In genomic region chr13:45701296-45701790, GRCm38 (mm10) we compare ENCODE assay signal across 12 mouse cellular contexts.
"Had no signal": no experiment of that assay in that cellular context is flagged by ENCODE, and none has a peak within 500 bp of the region (broad histone marks: within the 10 kb centered on the region; RNA-seq: fewer than 3 reads in every experiment).

No protein-coding gene starts in this region.

- H3K36me3 ChIP-seq: lung, embryonic 15.5 days; midbrain, embryonic 15.5 days had no signal

- H3K27ac ChIP-seq: limb, embryonic 12.5 days; liver, embryonic 13.5 days; lung, embryonic 15.5 days; macrophage; midbrain, embryonic 15.5 days; neural tube, embryonic 12.5 days; stomach, postnatal 0 days had no signal

- DNase-seq: liver; liver, embryonic 13.5 days; liver, postnatal 0 days; lung, postnatal 14 days; thymus, postnatal 4 days had no signal

- H3K27me3 ChIP-seq: limb, embryonic 12.5 days; liver, embryonic 13.5 days; lung, embryonic 15.5 days; megakaryocyte, embryonic 14.5 days; midbrain, embryonic 15.5 days; neural tube, embryonic 12.5 days had no signal

- H3K4me1 ChIP-seq: liver, embryonic 13.5 days; midbrain, embryonic 15.5 days; neural tube, embryonic 12.5 days had no signal

- H3K9me3 ChIP-seq: limb, embryonic 12.5 days; liver, embryonic 13.5 days; lung, embryonic 15.5 days; midbrain, embryonic 15.5 days; neural tube, embryonic 12.5 days had no signal

- H3K4me3 ChIP-seq: limb, embryonic 12.5 days; liver, embryonic 13.5 days; lung, embryonic 15.5 days; megakaryocyte, embryonic 14.5 days; midbrain, embryonic 15.5 days; neural tube, embryonic 12.5 days had no signal
